Mouse (Mus musculus) limb, embryonic 13.5 days (tissue): ENCODE data around the gene Irgc1. TPM values are rescaled to one million over a fixed set of nuclear protein-coding genes. Genes with fewer than 3 reads are reported as not detected.
A peak's percentile ranks its signal among the peaks of the same experiment; 100 is the strongest.

Experiments used
- ATAC-seq: fragments of 200-750 bp; cut with Nextera tagmentation; 2 replicates; pipeline ENCODE4 v1.8.0; 2017; ENCODE audit warnings: low read depth, moderate number of reproducible peaks, moderate TSS enrichment; ENCODE audit not compliant: low FRiP score
- H3K27ac ChIP-seq: fragments of 300-500 bp; sonication (generic); 2 replicates; pipeline ENCODE4 v1.5.1; 2015; ENCODE audit warnings: inconsistent platforms, mild to moderate bottlenecking, moderate library complexity
- H3K27me3 ChIP-seq: fragments of 300-500 bp; sonication (generic); 2 replicates; pipeline ENCODE4 v1.6.1; 2015; ENCODE audit warnings: mild to moderate bottlenecking, inconsistent platforms
- H3K36me3 ChIP-seq: fragments of 300-500 bp; sonication (generic); 2 replicates; pipeline ENCODE4 v1.6.1; 2015; ENCODE audit warnings: inconsistent platforms, mild to moderate bottlenecking, moderate library complexity
- H3K4me1 ChIP-seq: fragments of 300-500 bp; sonication (generic); 2 replicates; pipeline ENCODE4 v1.6.1; 2015; ENCODE audit warnings: inconsistent platforms
- H3K4me2 ChIP-seq: fragments of 300-500 bp; sonication (generic); replicated peaks from 2 replicates; pipeline ENCODE4 v1.6.1; 2015; ENCODE audit warnings: inconsistent platforms, mild to moderate bottlenecking, moderate library complexity
- H3K4me3 ChIP-seq: fragments of 300-500 bp; sonication (generic); 2 replicates; pipeline ENCODE4 v1.5.1; 2015; ENCODE audit warnings: moderate library complexity, mild to moderate bottlenecking, inconsistent platforms
- H3K9ac ChIP-seq: fragments of 300-500 bp; sonication (generic); 2 replicates; pipeline ENCODE4 v1.6.1; 2015; ENCODE audit warnings: mild to moderate bottlenecking, inconsistent platforms
- H3K9me3 ChIP-seq: fragments of 300-500 bp; sonication (generic); 2 replicates; pipeline ENCODE4 v1.6.1; 2016; ENCODE audit warnings: inconsistent platforms
- WGBS: fragments of 180-500 bp; shearing (Covaris S2); methylation state at CpG from one replicate; pipeline ENCODE4 v1.1.7; 2015; 5-methylcytosine and 5-hydroxymethylcytosine counted together
- polyA plus RNA-seq: library from polyadenylated mRNA; unstranded; fragments of >200 nt; fragmentation: Nextera tagmentation; extraction: Ambion mirVana; gene quantifications from 2 replicates; pipeline ENCODE4 v1.2.1, GENCODE M21; 2015

The Irgc1 gene
- polyA plus RNA-seq, 1 experiment from 2014 or later = not detected

GRCm38 (mm10) chr7:24429413-24430112 lies 22.5 kb downstream of the Irgc1 start:
- no peak overlapping the region for H3K27ac ChIP-seq
- peak; percentile 49; the same call in 1 of the 2 replicates for ATAC-seq
- no peaks in the 10 kb centered on the region for H3K9me3 ChIP-seq
- no peaks in the 10 kb centered on the region for H3K36me3 ChIP-seq
- H3K4me2 ChIP-seq = no peak overlapping the region
- H3K4me3 ChIP-seq = no peak overlapping the region
- H3K9ac ChIP-seq = no peak overlapping the region
- H3K27me3 ChIP-seq = peaks cover 31% of the 10 kb centered on the region
- 65% methylated on average over 16 of the region's 16 CpGs for WGBS
- 0 out of 2 replicates have a peak, but pooled peaks cover 4% of the 10 kb centered on the region for H3K4me1 ChIP-seq

DNA sequence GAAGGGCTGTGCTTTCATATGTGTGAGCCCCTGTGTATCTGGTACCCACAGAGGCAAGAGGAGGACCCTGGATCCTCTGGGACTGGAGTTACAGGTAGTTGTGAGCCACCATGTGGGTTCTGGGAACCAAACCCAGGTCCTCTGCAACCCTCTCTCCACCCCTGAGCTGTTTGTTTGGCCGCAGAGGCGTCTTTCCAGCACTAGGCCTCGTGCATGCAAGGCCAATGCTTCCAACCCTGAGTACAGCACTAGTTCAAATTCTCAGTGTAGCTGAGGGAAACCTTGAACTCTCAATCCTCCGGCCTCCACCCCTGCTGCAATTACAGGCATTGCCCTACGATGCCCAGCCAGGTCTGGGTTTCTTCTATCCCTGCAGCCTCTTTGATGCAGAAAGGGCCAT lies 23.4 kb downstream of the Irgc1 start:
- WGBS = 81% methylated on average over 5 of the region's 5 CpGs
- Histone ChIP-seq H3K4me3 (no peak overlapping the region), H3K27me3 (peaks cover 25% of the 10 kb centered on the region), H3K9me3 (no peaks in the 10 kb centered on the region), H3K4me2 (no peak overlapping the region), H3K4me1 (0 out of 2 replicates have a peak, but pooled peaks cover 4% of the 10 kb centered on the region), H3K36me3 (0 out of 2 replicates have a peak, but pooled peaks cover 3% of the 10 kb centered on the region), H3K9ac (no peak overlapping the region), H3K27ac (no peak overlapping the region)
- no peak for ATAC-seq

DNA sequence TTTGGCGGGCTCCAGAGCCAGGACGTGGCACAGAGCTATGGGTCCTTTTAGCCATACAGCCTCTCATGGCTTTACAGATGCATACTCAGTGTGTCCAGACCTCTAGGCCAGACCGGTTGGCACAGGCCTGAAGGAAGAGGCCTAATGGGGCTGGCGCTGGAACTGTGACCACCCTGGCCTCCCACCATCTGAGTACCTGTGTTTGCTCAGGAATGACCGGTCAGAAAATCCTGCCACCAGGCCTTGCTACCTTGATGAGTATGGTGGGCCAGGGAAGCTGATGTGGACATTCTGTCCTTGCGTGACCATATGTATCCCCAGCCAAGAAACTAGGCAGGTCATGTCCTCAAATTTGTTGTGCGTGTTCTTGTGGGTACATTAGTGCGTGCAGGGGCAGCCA lies 24.9 kb downstream of the Irgc1 start:
- WGBS = 94% methylated on average over 8 of the region's 8 CpGs
- peaks cover 10% of the 10 kb centered on the region for H3K27me3 ChIP-seq
- no peak overlapping the region for H3K9ac ChIP-seq
- H3K4me1 ChIP-seq = 0 out of 2 replicates have a peak, but pooled peaks cover 4% of the 10 kb centered on the region
- no peak overlapping the region for H3K4me3 ChIP-seq
- ATAC-seq = no peak
- H3K36me3 ChIP-seq = peaks cover 16% of the 10 kb centered on the region
- no peak overlapping the region for H3K27ac ChIP-seq
- H3K9me3 ChIP-seq = no peaks in the 10 kb centered on the region
- H3K4me2 ChIP-seq = no peak overlapping the region

GRCm38 (mm10) chr7:24425919-24426318 lies 26.2 kb downstream of the Irgc1 start:
- no peak overlapping the region for H3K27ac ChIP-seq
- H3K9me3 ChIP-seq = no peaks in the 10 kb centered on the region
- H3K36me3 ChIP-seq = peaks cover 28% of the 10 kb centered on the region
- 72% methylated on average over 9 of the region's 9 CpGs for WGBS
- H3K4me2 ChIP-seq = no peak overlapping the region
- no peak overlapping the region for H3K4me3 ChIP-seq
- ATAC-seq = no peak
- H3K4me1 ChIP-seq = 0 out of 2 replicates have a peak, but pooled peaks cover 4% of the 10 kb centered on the region
- H3K27me3 ChIP-seq = no peaks in the 10 kb centered on the region
- H3K9ac ChIP-seq = no peak overlapping the region

DNA sequence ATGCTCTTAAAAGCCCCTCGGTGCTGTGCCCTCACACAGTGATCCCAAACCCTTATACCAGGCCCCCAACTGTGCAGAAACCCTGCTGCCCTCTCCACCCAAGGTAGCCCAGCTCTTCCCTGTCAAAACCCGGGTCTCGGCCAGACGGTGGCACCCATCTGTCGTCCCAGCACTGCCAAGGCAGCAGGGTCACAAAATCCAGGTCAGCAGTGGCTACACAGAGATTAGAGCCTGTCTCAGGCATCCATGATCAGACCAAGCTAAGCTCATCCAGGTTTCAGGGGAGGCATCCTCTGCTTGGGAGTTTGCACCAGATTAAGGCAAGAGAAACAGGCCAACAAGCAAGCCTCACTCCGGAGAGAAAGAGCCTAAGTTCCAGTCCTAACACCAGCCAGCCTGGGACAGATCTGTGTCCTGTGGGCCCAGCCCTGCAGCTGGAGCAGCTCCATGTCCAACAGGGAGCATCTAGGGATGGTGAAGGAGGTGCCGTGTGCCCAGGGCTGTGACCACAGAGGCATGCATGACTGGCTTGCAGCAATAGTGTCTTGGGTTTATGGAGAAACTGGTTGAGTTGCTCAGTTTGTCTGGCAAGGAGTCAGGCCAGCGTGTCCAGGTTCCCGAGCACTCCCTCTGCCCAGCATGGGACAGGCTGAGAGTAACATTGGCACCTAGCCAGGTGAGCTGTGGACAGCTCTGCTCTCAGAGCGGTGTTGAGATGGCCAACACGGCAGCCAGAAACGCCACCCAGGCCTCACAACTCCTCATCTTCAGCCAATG lies 28.0 kb downstream of the Irgc1 start:
- WGBS = 81% methylated on average over 12 of the region's 12 CpGs
- Histone ChIP-seq H3K9ac (no peak overlapping the region), H3K4me1 (no peaks in the 10 kb centered on the region), H3K27ac (no peak overlapping the region), H3K9me3 (no peaks in the 10 kb centered on the region), H3K36me3 (peaks cover 39% of the 10 kb centered on the region), H3K27me3 (no peaks in the 10 kb centered on the region), H3K4me3 (no peak overlapping the region), H3K4me2 (no peak overlapping the region)
- ATAC-seq = no peak

- Histone ChIP-seq H3K9ac (no peak overlapping the region), H3K9me3 (no peaks in the 10 kb centered on the region), H3K27me3 (no peaks in the 10 kb centered on the region), H3K27ac (no peak overlapping the region), H3K4me3 (no peak overlapping the region), H3K4me1 (no peaks in the 10 kb centered on the region), H3K36me3 (peaks cover 39% of the 10 kb centered on the region), H3K4me2 (no peak overlapping the region)
- WGBS = 92% methylated on average over 15 of the region's 15 CpGs
- ATAC-seq = no peak
Measured at GRCm38 (mm10) chr7:24423107-24423763, 28.9 kb downstream of the Irgc1 start.

GRCm38 (mm10) chr7:24422251-24422650 lies 29.8 kb downstream of the Irgc1 start:
- 0 out of 2 replicates have a peak overlapping the region, but pooled peaks have one; percentile 4 for H3K9ac ChIP-seq
- peaks cover 40% of the 10 kb centered on the region for H3K36me3 ChIP-seq
- no peak overlapping the region for H3K27ac ChIP-seq
- no peak overlapping the region for H3K4me2 ChIP-seq
- H3K4me1 ChIP-seq = peaks cover 3% of the 10 kb centered on the region
- ATAC-seq = no peak
- H3K27me3 ChIP-seq = no peaks in the 10 kb centered on the region
- H3K9me3 ChIP-seq = no peaks in the 10 kb centered on the region
- no peak overlapping the region for H3K4me3 ChIP-seq
- 80% methylated on average over 8 of the region's 8 CpGs for WGBS

- Histone ChIP-seq H3K27ac (no peak overlapping the region), H3K4me2 (no peak overlapping the region), H3K9ac (no peak overlapping the region), H3K4me1 (peaks cover 6% of the 10 kb centered on the region), H3K4me3 (no peak overlapping the region), H3K36me3 (peaks cover 46% of the 10 kb centered on the region), H3K27me3 (no peaks in the 10 kb centered on the region), H3K9me3 (no peaks in the 10 kb centered on the region)
- ATAC-seq = no peak
- 79% methylated on average over 7 of the region's 7 CpGs for WGBS
Measured at GRCm38 (mm10) chr7:24421648-24422047, 30.4 kb downstream of the Irgc1 start.

DNA sequence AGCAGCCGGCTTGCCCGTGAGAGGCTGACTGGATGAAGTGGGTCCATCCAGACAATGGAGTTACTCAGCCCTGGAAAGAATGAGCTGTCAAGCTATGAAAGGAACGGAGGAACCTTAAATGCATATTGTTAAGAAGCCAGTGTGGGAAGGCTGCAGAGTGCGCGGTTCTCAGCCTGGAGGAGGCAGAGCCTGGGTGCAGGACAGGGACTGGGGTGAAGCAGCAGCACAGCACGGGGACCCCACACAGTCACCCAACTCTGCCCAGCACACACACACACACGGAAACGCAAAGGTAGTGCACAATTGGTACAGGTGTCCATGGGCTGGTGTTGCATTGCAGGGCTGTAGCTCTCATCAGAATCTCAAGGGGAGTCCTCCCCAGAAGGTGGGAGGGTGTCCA lies 32.5 kb downstream of the Irgc1 start:
- Histone ChIP-seq H3K4me1 (peaks cover 6% of the 10 kb centered on the region), H3K9me3 (no peaks in the 10 kb centered on the region), H3K27ac (no peak overlapping the region), H3K4me2 (no peak overlapping the region), H3K36me3 (peaks cover 55% of the 10 kb centered on the region), H3K4me3 (no peak overlapping the region), H3K27me3 (no peaks in the 10 kb centered on the region), H3K9ac (no peak overlapping the region)
- no peak for ATAC-seq
- WGBS = 91% methylated on average over 8 of the region's 8 CpGs

- Histone ChIP-seq H3K4me2 (no peak overlapping the region), H3K9me3 (no peaks in the 10 kb centered on the region), H3K4me3 (no peak overlapping the region), H3K36me3 (peaks cover 40% of the 10 kb centered on the region), H3K9ac (no peak overlapping the region), H3K4me1 (peaks cover 6% of the 10 kb centered on the region), H3K27me3 (no peaks in the 10 kb centered on the region), H3K27ac (no peak overlapping the region)
- ATAC-seq = no peak
- WGBS = 88% methylated on average over 7 of the region's 7 CpGs
Measured at GRCm38 (mm10) chr7:24415261-24415660, 36.8 kb downstream of the Irgc1 start.

GRCm38 (mm10) chr7:24413630-24414029 lies 38.5 kb downstream of the Irgc1 start:
- WGBS = 83% methylated on average over 3 of the region's 3 CpGs
- Histone ChIP-seq H3K36me3 (peaks cover 43% of the 10 kb centered on the region), H3K4me2 (no peak overlapping the region), H3K9ac (no peak overlapping the region), H3K4me3 (no peak overlapping the region), H3K27me3 (no peaks in the 10 kb centered on the region), H3K27ac (no peak overlapping the region), H3K9me3 (no peaks in the 10 kb centered on the region), H3K4me1 (peaks cover 9% of the 10 kb centered on the region)
- no peak for ATAC-seq

DNA sequence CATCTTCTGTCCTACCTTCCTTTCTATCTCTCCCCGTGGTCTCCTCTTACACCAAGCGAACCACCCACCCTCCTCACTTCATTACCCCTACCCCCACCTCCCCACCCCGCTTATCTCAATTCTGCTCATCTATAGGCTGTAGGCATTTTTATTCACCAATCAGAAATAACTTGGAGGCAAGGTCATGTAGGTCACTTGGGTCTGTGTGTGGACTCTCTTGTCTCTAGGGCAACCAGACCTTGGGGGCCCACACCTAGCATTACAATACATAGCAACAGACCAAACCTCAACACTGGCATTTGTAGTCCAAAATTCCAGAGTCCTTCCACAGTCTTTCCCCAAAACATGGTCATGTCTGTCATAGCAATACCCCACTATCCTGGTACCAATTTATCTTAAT lies 41.3 kb downstream of the Irgc1 start:
- H3K4me3 ChIP-seq = no peak overlapping the region
- H3K27me3 ChIP-seq = no peaks in the 10 kb centered on the region
- H3K9me3 ChIP-seq = no peaks in the 10 kb centered on the region
- no peak overlapping the region for H3K27ac ChIP-seq
- peaks cover 21% of the 10 kb centered on the region for H3K4me1 ChIP-seq
- no peak for ATAC-seq
- 80% methylated on average over 3 of the region's 3 CpGs for WGBS
- peaks cover 45% of the 10 kb centered on the region for H3K36me3 ChIP-seq
- H3K9ac ChIP-seq = no peak overlapping the region
- no peak overlapping the region for H3K4me2 ChIP-seq
